Mouse (Mus musculus): Measurements from ENCODE around the gene Bud13.
"Not testable (repeated sequence)": the region's sequence is repeated elsewhere in the genome, so short reads cannot be mapped to it uniquely, and the experiment has no call there.

The Bud13 gene

GRCm38 (mm10) chr9:46302142-46302541 lies 19.3 kb downstream of the Bud13 start:
- peak in 1 of 2 experiments; percentile 49 for DNase-seq (ENCODE audit: low spot score in 2 of 2)

- no peak for DNase-seq (ENCODE audit: low spot score in 2 of 2)
Observed at GRCm38 (mm10) chr9:46309121-46309520, 26.3 kb downstream of the Bud13 start.

DNA sequence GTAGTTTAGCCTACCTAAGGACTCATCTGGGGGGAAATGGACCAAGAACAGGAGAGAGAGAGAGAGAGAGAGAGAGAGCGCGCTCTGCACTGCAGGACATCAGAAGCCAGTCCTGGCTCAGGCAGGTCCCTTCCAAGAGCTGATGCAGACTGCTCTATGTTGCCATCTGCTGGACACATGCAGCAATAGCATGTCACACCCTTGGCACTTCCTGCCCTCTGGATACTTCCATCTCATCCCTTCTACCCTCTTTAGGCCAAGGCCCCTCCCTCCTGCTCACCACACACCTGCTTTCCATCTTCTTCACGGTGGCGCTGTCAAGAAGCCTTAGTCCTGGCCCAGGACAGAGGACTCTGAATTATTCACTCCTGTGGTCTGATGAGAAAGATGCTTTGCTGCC lies 31.7 kb downstream of the Bud13 start:
- peak in 1 of 2 experiments; percentile 55 for DNase-seq (ENCODE audit: low spot score in 2 of 2)

GRCm38 (mm10) chr9:46314921-46315320 lies 32.1 kb downstream of the Bud13 start:
- DNase-seq (ENCODE audit: low spot score in 2 of 2): no peak

GRCm38 (mm10) chr9:46315807-46316365 lies 33.1 kb downstream of the Bud13 start:
- DNase-seq (ENCODE audit: low spot score in 2 of 2): no peak

- DNase-seq (ENCODE audit: low spot score in 2 of 2): no peak
Observed at GRCm38 (mm10) chr9:46316388-46316787, 33.6 kb downstream of the Bud13 start.

DNA sequence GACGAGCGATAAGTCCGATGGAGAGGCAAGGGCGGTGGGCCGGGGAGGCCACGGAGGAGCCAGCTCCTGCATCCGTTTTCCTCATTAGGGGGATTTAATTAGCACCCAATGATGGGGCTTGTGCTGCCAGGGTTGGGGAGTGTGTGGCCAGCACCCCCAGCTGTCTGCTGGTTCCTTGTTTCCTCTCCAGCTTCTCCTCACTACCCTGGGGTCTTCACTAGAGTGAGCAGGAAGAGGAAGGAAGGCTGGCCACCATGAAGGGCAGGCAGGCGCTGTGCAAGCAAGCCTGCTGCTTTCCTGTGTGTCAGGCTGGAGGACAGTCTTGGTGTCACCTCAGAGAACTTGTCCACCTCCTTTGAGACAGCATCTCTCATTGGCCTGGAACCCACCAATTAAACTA lies 34.1 kb downstream of the Bud13 start:
- DNase-seq (ENCODE audit: low spot score in 2 of 2): no peak

DNA sequence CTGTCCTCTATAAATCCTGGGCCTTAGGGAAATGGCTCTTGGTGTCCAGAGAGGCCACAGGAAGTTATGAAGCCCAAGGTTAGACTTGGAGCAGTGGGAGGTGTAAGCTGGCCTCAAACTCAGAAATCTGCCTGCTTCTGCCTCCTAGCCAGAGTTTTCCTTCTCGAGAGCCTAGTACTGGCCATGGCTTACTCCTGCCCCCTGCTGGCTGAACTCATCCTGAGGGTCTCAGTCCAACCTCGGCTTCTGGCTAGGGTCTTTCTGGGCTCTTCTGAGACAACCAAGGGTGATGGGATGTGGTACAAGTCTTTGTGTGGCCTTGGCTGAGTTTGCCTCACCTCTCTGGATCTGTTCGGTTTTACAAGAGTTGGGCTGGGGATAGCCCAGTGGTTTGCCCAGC lies 35.1 kb downstream of the Bud13 start:
- DNase-seq (ENCODE audit: low spot score in 2 of 2): no peak

DNA sequence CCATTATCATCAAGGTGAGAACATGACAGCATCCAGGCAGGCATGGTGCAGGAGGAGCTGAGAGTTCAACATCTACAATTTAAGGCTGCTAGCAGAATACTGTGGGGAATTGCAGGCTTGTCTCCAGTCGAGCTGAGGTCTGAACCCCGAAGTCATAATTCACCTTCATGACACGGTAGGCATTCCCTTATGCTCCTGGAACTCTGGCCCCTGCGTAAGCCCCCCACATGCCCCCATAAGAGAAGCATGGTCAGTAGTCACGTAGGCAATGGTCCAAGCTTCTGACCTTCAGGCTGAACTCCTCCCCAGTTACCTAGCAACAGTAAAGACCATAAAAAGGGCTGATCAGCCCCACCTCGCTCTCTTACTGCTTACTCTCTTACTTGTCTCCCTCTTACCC lies 37.1 kb downstream of the Bud13 start, which contains the start of gene 4931429L15Rik:
Gene 4931429L15Rik, minus strand, starts transcription at position 101 of the 400 bp plus-strand sequence.
- not testable (repeated sequence) for DNase-seq (ENCODE audit: low spot score in 2 of 2)

DNA sequence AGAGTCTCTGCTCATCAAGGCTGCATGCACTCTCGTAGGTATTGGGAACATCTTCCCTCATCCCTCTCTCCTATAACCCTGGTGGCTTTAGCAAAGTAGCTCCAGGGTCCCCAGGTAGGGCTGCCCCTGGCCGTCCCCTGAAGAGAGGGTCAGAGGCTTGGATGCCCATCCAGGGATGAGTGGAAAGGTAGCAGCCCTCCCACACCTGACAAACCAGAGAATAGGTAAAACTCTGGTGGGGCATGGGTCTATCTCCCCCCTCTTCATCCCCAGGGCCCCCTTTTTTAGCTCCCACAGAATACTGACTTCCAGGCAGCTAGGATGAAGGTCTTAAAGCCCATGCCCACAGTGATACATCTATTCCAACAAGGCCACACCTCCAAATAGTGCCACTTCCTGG lies 37.7 kb downstream of the Bud13 start:
- DNase-seq (ENCODE audit: low spot score in 2 of 2): no peak

GRCm38 (mm10) chr9:46326694-46327405 lies 44.0 kb downstream of the Bud13 start:
- no peak for DNase-seq (ENCODE audit: low spot score in 2 of 2)

DNA sequence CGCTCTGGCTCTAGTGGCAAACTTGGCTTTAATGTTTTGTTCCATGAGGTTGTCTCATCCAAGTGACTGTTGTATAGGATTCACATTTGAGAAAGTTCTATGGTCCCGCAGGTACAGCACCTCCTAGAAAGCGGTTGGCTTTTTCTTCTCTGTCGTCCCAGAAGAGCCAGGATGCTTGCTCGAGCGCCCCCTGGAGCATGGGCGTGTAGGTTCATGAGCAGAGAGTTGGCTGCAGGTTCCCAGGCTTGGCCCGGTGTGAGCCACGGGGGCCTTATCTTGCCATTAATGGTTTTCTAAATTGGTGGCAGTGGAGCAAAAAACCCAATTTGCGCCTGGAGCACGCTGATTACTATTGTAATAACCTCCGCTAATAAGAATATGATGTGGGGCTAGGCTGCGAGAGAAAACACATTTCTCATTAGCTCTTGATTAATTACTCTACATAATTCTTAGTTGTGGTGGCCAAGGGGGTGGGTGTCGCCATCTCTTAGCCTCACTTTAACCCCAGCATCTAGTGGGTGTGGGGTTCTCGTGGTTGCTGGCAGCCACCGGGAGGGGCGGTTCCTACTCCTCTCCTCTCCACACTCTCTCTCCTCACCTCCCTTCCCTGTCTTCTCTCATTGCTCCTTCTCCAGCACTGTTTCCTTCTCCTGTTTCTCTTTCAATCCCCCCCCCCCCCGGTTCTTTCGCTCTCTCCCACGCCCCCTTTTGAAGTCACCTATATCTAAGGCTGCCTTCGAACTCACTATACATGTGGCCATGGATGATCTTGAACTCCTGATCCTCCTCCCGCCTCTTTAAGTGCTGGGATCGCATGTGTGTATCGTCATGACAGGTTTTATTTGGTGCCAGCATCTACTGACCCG lies 45.1 kb downstream of the Bud13 start:
- no peak for DNase-seq (ENCODE audit: low spot score in 2 of 2)

DNA sequence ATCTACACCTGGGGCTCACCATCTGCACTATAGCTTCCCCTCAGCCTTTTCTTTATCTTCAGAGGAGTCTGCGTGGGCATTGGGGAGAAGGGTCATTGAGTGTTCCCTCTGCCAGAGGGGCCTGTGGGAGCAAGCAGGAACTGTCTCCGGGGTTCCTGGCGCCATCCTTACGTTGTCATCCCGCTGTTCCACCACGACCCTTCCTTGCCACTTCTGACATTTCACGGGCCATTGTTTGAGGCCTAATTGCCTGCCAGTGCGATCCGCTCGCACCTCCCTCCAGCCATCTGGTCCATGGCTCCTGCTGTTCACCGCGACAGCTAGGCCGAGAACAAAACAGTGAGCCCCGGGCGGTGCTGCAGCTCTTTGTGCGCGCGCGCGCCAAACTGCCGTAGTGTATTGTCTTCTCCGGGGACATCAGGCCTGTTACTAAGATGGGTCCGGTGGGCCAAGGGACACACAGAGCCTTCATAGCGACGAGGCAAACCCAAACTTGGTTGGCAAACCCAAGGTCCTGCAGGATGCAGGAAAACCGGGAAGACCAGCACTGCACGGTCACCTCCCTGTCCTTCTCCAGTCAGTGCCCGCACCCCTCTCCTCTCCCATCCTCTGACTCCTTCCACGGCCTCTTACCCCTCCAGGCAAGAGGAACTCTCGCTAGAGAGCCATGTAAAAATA lies 45.9 kb downstream of the Bud13 start:
- peak in 1 of 2 experiments; percentile 50 for DNase-seq (ENCODE audit: low spot score in 2 of 2)

- no peak for DNase-seq (ENCODE audit: low spot score in 2 of 2)
Observed at GRCm38 (mm10) chr9:46329250-46329648, 46.4 kb downstream of the Bud13 start.

GRCm38 (mm10) chr9:46329801-46330585 lies 47.2 kb downstream of the Bud13 start:
- no peak for DNase-seq (ENCODE audit: low spot score in 2 of 2)

DNA sequence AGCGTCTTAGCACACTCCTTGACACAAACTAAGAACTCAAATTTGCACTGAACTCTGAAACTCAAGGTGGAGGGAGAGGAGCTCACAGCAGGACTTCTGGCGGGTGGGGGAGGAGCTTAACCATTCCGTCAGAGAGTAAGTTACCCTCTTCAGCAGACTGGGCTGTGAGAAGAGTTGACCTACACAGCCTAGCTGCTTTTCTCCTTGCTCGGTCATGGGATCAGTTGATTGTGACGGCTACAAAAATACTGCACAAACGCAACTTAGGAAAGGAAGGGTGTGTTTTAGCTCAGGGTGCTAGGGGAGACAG lies 47.7 kb downstream of the Bud13 start:
- DNase-seq (ENCODE audit: low spot score in 2 of 2): no peak

- no peak for DNase-seq (ENCODE audit: low spot score in 2 of 2)
Observed at GRCm38 (mm10) chr9:46331301-46331700, 48.5 kb downstream of the Bud13 start.

GRCm38 (mm10) chr9:46334471-46335025 lies 51.7 kb downstream of the Bud13 start:
- no peak for DNase-seq (ENCODE audit: low spot score in 2 of 2)

GRCm38 (mm10) chr9:46335461-46335995 lies 52.7 kb downstream of the Bud13 start:
- DNase-seq (ENCODE audit: low spot score in 2 of 2): no peak

DNA sequence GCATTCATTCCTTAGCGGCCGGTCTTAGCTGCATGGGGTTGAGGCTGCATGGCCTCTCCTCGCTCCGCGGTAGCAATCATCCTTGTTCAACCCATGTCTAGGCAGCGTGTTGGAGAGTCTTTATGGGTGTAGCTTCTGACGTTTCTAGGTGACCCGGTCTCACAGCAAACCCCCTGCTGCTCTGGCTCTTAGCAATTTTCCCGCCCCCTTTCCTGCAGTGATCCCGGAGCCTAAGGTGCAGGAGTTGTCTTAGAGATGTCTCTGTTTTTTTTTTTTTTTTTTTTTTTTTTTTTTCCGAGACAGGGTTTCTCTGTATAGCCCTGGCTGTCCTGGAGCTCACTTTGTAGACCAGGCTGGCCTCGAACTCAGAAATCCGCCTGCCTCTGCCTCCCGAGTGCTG lies 53.5 kb downstream of the Bud13 start:
- DNase-seq (ENCODE audit: low spot score in 2 of 2): not testable (repeated sequence)

DNA sequence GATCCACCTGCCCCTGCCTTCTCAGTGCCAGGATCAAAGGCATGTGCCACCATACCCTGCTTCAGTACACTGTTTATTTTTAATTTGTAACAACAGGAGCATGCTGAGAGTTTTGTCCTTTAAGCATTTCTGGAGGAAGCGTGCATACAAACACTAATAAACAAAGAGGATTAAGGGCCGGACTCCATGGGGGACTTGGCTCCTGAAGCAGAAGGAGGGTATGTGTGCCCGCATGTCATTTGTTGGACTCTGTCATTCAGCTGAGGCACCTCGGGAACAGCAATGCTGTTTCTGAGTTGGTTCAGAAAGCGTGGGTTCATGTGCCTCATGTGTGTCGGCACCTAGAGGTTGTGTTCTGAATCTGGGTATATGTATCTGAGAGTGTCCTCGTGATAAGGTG lies 54.5 kb downstream of the Bud13 start:
- no peak for DNase-seq (ENCODE audit: low spot score in 2 of 2)
